Mouse (Mus musculus): Measurements from ENCODE around the gene Cd47. TPM values are rescaled to one million over a fixed set of nuclear protein-coding genes. Genes with fewer than 3 reads are reported as not detected.

Gene Cd47
- polyA plus RNA-seq, 1 experiment from 2014 or later: 95.1 TPM

- Histone ChIP-seq H3K4me3 (no peak overlapping the region), H3K27me3 (no peaks in the 10 kb centered on the region), H3K4me2 (replicated peaks) (no peak overlapping the region), H3K27ac (no peak overlapping the region), H3K9me3 (replicated peaks) (no peaks in the 10 kb centered on the region), H3K4me1 (no peaks in the 10 kb centered on the region), H3K9ac (no peak overlapping the region), H3K36me3 (no peaks in the 10 kb centered on the region)
- WGBS: 91% methylated on average over 1 of the region's 1 CpGs
- no peak for ATAC-seq (ENCODE audit: low FRiP score)
These were observed 27.3 kb upstream of the Cd47 start for GRCm38 (mm10) chr16:49773068-49773467.

DNA sequence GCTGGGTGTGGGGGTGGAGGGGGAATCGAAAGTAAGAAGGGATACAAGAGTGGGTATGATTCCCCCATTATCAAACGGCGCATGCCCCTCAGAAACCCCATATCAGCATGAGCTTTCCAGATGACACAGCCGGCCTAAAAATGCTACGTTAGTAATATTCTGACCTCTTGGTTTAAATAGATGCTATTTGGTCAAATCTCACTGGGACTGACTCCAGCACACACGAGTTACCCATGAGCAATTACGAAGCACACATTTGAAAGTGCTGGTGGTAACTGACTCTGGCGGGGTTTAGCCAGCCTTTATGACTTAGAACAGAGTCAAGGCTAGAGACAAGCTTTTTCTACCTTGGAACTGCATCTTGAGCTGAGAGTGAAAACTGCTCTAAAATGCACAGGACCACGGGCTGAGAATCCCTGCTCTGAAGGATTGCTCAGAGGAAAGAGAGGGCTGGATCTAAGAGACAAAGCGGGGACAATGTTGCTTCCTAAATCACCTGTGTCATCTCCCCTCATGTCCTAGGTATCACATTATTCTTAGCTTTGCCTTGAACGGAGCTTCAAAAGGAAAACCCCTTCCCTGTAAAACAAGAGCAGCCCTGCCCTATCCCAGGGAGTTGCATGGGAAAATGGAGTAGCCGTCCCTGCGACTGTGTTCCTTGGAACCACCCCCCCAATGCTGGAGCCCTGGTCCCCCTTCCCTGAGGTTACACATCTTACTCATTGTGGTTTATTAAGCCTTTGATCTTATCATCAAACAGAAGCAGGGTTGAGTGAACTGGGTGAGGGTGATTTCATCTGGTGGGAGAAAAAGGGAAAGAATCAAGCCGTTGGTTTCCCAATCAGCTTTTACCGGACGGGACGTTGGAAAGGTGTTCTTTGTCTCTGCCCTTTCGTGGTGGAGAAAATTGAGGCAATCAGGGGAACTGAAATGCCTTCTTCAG lies 26.0 kb upstream of the Cd47 start:
- Histone ChIP-seq H3K27ac (no peak overlapping the region), H3K9me3 (replicated peaks) (no peaks in the 10 kb centered on the region), H3K4me1 (no peaks in the 10 kb centered on the region), H3K27me3 (no peaks in the 10 kb centered on the region), H3K9ac (no peak overlapping the region), H3K4me2 (replicated peaks) (no peak overlapping the region), H3K36me3 (no peaks in the 10 kb centered on the region), H3K4me3 (no peak overlapping the region)
- ATAC-seq (ENCODE audit: low FRiP score): no peak
- WGBS: 87% methylated on average over 18 of the region's 18 CpGs

GRCm38 (mm10) chr16:49775002-49775966 lies 25.0 kb upstream of the Cd47 start:
- Histone ChIP-seq H3K36me3 (no peaks in the 10 kb centered on the region), H3K27me3 (no peaks in the 10 kb centered on the region), H3K4me3 (no peak overlapping the region), H3K9ac (no peak overlapping the region), H3K27ac (no peak overlapping the region), H3K4me1 (no peaks in the 10 kb centered on the region), H3K4me2 (replicated peaks) (no peak overlapping the region), H3K9me3 (replicated peaks) (no peaks in the 10 kb centered on the region)
- no peak for ATAC-seq (ENCODE audit: low FRiP score)
- 88% methylated on average over 22 of the region's 22 CpGs for WGBS

DNA sequence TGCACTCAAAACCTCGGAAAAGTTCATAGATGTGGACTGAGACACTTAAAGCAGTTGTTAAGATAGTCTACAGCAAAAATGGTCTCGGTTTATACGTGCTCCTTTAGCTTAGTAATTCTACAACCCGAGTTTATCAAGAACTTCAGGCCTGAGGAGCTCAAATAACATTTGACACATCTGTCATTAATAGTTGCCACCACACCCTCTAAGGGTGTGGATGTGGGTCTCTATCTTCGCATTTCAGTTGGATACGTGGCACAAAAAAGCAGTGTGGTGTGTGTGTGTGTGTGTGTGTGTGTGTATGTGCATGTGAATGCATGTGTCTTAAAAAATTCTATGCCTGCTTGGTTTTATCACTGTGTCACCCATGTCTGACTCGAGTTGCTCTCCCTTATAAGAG lies 23.4 kb upstream of the Cd47 start:
- no peak overlapping the region for H3K9ac ChIP-seq
- no peaks in the 10 kb centered on the region for H3K36me3 ChIP-seq
- no peak overlapping the region for H3K4me3 ChIP-seq
- no peaks in the 10 kb centered on the region for H3K27me3 ChIP-seq
- no peaks in the 10 kb centered on the region for H3K4me1 ChIP-seq
- no peaks in the 10 kb centered on the region for H3K9me3 ChIP-seq (replicated peaks)
- no peak for ATAC-seq (ENCODE audit: low FRiP score)
- no peak overlapping the region for H3K27ac ChIP-seq
- no peak overlapping the region for H3K4me2 ChIP-seq (replicated peaks)
- WGBS: 83% methylated on average over 7 of the region's 7 CpGs

DNA sequence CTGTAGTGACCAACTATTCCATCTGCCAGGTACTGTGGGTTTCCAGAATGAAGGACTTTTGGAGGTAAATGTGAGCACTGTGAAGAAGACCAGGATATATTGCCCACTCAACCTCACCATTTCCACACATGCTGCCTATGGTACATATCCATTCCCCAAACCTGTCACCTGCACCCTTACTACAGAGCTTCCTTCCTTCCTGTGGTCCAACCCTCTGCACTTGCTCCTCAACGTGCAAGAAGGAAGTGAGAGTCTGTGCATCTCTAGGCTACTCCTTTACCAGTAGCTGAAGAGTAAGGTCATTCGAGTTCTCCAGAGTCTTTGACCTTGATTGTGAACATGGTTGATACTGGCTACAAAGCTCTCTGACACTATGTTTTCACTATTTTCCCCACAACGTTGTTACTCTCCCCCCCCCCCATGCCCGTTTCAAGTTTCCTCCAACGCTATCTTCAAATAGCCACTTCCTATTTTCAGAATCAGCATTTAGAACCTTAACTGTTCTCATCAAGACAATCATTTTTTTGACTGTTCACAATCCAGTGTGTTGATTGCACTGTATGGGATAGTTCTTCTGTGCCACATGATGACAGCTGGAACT lies 18.7 kb upstream of the Cd47 start:
- no peak for ATAC-seq (ENCODE audit: low FRiP score)
- no peaks in the 10 kb centered on the region for H3K9me3 ChIP-seq (replicated peaks)
- H3K4me1 ChIP-seq: no peaks in the 10 kb centered on the region
- no peak overlapping the region for H3K4me2 ChIP-seq (replicated peaks)
- no peak overlapping the region for H3K9ac ChIP-seq
- H3K27me3 ChIP-seq: no peaks in the 10 kb centered on the region
- H3K36me3 ChIP-seq: no peaks in the 10 kb centered on the region
- no peak overlapping the region for H3K4me3 ChIP-seq
- 84% methylated on average over 5 of the region's 5 CpGs for WGBS
- no peak overlapping the region for H3K27ac ChIP-seq

- H3K4me1 ChIP-seq: no peaks in the 10 kb centered on the region
- no peaks in the 10 kb centered on the region for H3K36me3 ChIP-seq
- no peak overlapping the region for H3K4me2 ChIP-seq (replicated peaks)
- ATAC-seq (ENCODE audit: low FRiP score): no peak
- H3K27me3 ChIP-seq: no peaks in the 10 kb centered on the region
- no peak overlapping the region for H3K27ac ChIP-seq
- no peak overlapping the region for H3K4me3 ChIP-seq
- no peaks in the 10 kb centered on the region for H3K9me3 ChIP-seq (replicated peaks)
- no peak overlapping the region for H3K9ac ChIP-seq
These were observed 17.0 kb upstream of the Cd47 start for GRCm38 (mm10) chr16:49783369-49783768.

- 90% methylated on average over 6 of the region's 6 CpGs for WGBS
These were observed 14.2 kb upstream of the Cd47 start for GRCm38 (mm10) chr16:49786116-49786515.

GRCm38 (mm10) chr16:49787714-49788113 lies 12.6 kb upstream of the Cd47 start:
- Histone ChIP-seq H3K27ac (no peak overlapping the region), H3K4me3 (no peak overlapping the region), H3K27me3 (no peaks in the 10 kb centered on the region), H3K9me3 (replicated peaks) (no peaks in the 10 kb centered on the region), H3K4me1 (no peaks in the 10 kb centered on the region), H3K9ac (no peak overlapping the region), H3K36me3 (no peaks in the 10 kb centered on the region), H3K4me2 (replicated peaks) (no peak overlapping the region)
- no peak for ATAC-seq (ENCODE audit: low FRiP score)
- WGBS: 95% methylated on average over 5 of the region's 5 CpGs

More at GRCm38 (mm10) chr16:49786116-49786515, 14.2 kb upstream of the Cd47 start:
- Histone ChIP-seq H3K9ac (no peak overlapping the region), H3K9me3 (replicated peaks) (no peaks in the 10 kb centered on the region), H3K4me3 (no peak overlapping the region), H3K27ac (no peak overlapping the region), H3K4me1 (no peaks in the 10 kb centered on the region), H3K27me3 (no peaks in the 10 kb centered on the region), H3K36me3 (no peaks in the 10 kb centered on the region), H3K4me2 (replicated peaks) (no peak overlapping the region)
- ATAC-seq (ENCODE audit: low FRiP score): no peak

GRCm38 (mm10) chr16:49790575-49791465 lies 9.5 kb upstream of the Cd47 start:
- ATAC-seq (ENCODE audit: low FRiP score): peak; percentile 54; the same call in 1 of the 2 replicates
- Histone ChIP-seq H3K9me3 (replicated peaks) (no peaks in the 10 kb centered on the region), H3K36me3 (no peaks in the 10 kb centered on the region), H3K9ac (no peak overlapping the region), H3K27me3 (no peaks in the 10 kb centered on the region), H3K4me2 (replicated peaks) (no peak overlapping the region), H3K4me1 (no peaks in the 10 kb centered on the region), H3K27ac (no peak overlapping the region), H3K4me3 (no peak overlapping the region)
- WGBS: 78% methylated on average over 9 of the region's 9 CpGs

GRCm38 (mm10) chr16:49792446-49792878 lies 7.9 kb upstream of the Cd47 start:
- ATAC-seq (ENCODE audit: low FRiP score): no peak

GRCm38 (mm10) chr16:49793596-49793995 lies 6.7 kb upstream of the Cd47 start:
- H3K27ac ChIP-seq: no peak overlapping the region
- no peaks in the 10 kb centered on the region for H3K36me3 ChIP-seq
- no peaks in the 10 kb centered on the region for H3K27me3 ChIP-seq
- no peak overlapping the region for H3K4me2 ChIP-seq (replicated peaks)
- H3K9me3 ChIP-seq (replicated peaks): no peaks in the 10 kb centered on the region
- H3K4me1 ChIP-seq: no peaks in the 10 kb centered on the region
- H3K9ac ChIP-seq: no peak overlapping the region
- H3K4me3 ChIP-seq: no peak overlapping the region
- no peak for ATAC-seq (ENCODE audit: low FRiP score)
- WGBS: 88% methylated on average over 9 of the region's 9 CpGs

More at GRCm38 (mm10) chr16:49792446-49792878, 7.9 kb upstream of the Cd47 start:
- Histone ChIP-seq H3K4me3 (no peak overlapping the region), H3K9ac (no peak overlapping the region), H3K36me3 (no peaks in the 10 kb centered on the region), H3K4me2 (replicated peaks) (no peak overlapping the region), H3K4me1 (no peaks in the 10 kb centered on the region), H3K27ac (no peak overlapping the region), H3K9me3 (replicated peaks) (no peaks in the 10 kb centered on the region), H3K27me3 (no peaks in the 10 kb centered on the region)
- 86% methylated on average over 9 of the region's 9 CpGs for WGBS

Measured in hindbrain, embryonic 12.5 days (tissue).